Mouse (Mus musculus) heart, adult 2 months (tissue): Measurements from ENCODE around the gene Zfp618.

Experiments used
- CTCF ChIP-seq: fragments of 200-600 bp; IDR thresholded peaks from 2 replicates; pipeline ENCODE4 v1.8.1; 2022; ENCODE audit warnings: antibody characterized with exemption, mild to moderate bottlenecking, moderate library complexity
- EP300 ChIP-seq: fragments of 200-500 bp; IDR thresholded peaks from 2 replicates; pipeline ENCODE4 v1.6.1; 2011; ENCODE audit warnings: low read depth, low read length, control low read depth; ENCODE audit not compliant: insufficient read depth
- POLR2A ChIP-seq: fragments of 200-500 bp; IDR thresholded peaks from 2 replicates; pipeline ENCODE4 v1.6.1; 2011; ENCODE audit warnings: mild to moderate bottlenecking, low read depth, low read length, control low read depth; ENCODE audit not compliant: insufficient read depth

- TF ChIP-seq CTCF (no peak), POLR2A (no peak), EP300 (no peak)
These were observed 191.6 kb downstream of the Zfp618 start for GRCm38 (mm10) chr4:63156726-63157634.
